Mouse (Mus musculus) adipocyte (in vitro differentiated cells): ENCODE measurements around the gene Klrb1.

Experiments
- DNase-seq: peaks from one replicate; pipeline ENCODE4 v3.0.0-alpha.2; 2016; ENCODE audit warnings: low spot score

The Klrb1 gene

DNA sequence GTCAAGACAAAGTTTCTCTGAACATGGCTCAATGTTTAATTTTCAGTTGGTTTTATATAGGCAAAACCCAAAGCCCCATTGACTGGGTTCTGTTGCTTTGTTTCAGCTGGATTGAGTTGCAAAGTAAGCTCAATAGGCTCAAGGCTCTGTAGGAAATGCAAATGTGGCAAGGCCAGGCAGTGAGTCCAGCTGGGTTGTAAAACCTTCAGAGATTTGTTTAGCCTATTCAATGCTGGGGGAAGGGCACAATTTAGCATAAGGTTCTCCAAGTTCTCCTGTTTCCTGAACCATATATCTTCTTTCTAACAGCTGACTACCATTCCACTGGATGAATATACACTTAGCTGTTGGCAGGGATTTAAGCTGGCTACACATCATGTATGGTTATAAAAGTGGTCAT is 12.0 kb upstream of the Klrb1 start:
- no peak for DNase-seq

GRCm38 (mm10) chr6:128733908-128734679 is 11.2 kb upstream of the Klrb1 start:
- no peak for DNase-seq

DNA sequence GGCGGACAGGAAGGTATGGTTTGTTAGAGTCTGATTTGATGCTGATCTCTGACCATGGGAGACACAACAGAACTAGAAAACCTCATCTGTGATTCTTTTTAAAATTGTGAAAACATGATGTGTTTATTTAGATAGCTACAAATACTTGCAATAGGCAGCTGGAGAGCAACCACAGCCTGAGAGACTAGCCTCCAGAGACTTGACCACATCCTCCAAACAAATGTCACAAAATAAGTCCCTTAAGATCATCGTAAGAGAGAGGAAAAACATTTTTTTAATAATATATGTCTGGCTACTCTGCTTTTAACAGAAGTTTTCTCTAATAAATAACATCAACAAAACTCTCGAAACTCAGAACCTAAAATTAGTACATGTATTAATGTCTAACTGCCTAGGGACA is 9.2 kb upstream of the Klrb1 start:
- no peak for DNase-seq

- DNase-seq: no peak
Measured at GRCm38 (mm10) chr6:128701691-128702090, 21.2 kb downstream of the Klrb1 start.

DNA sequence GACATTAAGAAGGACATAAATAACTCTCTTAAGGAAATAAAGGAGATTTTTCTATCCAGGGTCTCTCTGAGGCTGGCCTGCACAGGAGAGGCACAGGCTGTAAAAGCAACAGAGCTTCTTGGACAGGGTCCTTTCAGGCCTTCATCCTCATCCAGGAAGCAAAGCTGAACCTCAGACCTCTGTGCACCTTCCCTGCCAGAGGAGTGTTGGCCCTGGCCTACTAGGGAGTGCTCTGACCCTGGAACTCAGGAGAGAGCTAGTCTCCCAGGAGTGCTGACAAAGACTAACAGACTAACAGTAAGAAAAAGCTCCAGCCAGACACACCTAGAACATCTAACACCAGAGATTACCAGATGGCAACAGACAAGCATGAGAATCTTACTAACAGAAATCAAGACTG is 43.3 kb downstream of the Klrb1 start:
- DNase-seq: no peak

DNA sequence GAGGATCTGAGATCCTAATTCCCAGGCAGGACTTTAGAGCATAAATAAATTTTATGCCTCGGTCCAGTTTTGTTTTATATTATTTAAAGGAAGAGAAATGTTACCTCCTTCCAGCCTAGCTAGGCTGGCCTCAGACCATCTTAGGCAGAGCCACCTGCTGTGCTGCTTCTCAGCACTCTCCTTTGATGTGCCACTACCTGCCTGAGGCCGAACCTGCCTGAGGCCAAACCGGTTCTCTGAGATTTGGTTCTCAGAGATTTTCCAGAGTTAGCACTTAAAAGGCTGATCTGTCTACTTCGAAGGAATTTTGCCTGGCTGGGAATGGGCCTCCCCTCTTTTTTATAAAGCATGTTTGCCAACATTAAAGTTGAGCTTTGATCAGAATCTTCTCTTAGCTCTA is 52.9 kb downstream of the Klrb1 start:
- DNase-seq: no peak

GRCm38 (mm10) chr6:128662206-128662605 is 60.7 kb downstream of the Klrb1 start, which contains the start of gene Clec2h:
TSS of gene Clec2h (plus strand) at chr6:128662385.
- no peak for DNase-seq

DNA sequence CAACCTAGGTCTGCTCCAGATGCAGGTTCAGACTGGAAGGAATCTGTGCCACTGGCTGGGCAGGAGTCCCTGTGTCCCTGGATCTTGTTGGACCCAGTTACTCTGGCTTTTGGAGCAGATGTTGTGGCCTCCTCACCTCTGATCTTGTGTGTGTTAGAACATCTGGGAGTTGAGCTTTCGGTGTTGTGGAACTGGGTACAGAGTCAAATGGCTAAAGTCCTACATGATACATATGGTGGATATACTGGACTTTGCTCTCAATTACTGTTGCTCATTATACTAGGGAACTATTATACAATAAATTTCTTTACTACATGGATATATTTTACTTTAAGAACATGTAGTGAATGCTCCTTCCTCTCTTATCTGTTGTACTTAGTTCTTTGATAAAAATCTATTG is 61.6 kb downstream of the Klrb1 start:
- no peak for DNase-seq
